Mouse (Mus musculus): ENCODE results near the gene Vmn1r115.
"Not testable (repeated sequence)": the region's sequence is repeated elsewhere in the genome, so short reads cannot be mapped to it uniquely, and the experiment has no call there.

Vmn1r115 gene

DNA sequence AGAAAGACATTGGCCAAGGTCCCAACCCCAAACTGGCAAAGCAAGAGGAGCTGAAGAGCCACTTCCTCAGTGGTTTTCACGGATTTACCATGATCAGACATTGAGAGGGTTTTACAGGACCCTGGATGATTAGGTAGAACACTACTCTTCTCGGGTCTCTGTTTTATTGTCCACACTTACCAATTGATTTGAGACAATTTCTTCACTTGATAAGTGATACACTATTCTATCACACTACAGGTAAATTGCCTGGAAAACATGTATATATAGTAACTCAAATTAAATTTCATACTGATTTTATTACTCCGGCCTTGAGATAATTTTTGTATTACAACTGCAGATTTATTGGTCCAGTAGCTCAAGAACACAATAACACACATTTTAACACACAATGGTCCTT is at the start of gene Vmn1r115:
Gene Vmn1r115 (minus strand): TSS at position 101 of the 400 bp plus-strand sequence.
- not testable (repeated sequence) for DNase-seq (ENCODE audit: low spot score)

- DNase-seq (ENCODE audit: low spot score) = not testable (repeated sequence)
Measured at GRCm38 (mm10) chr7:20884021-20884420, 39.2 kb upstream of the Vmn1r115 start, which contains the start of gene Vmn1r117. TSS of gene Vmn1r117 (minus strand) at chr7:20884121.

DNA sequence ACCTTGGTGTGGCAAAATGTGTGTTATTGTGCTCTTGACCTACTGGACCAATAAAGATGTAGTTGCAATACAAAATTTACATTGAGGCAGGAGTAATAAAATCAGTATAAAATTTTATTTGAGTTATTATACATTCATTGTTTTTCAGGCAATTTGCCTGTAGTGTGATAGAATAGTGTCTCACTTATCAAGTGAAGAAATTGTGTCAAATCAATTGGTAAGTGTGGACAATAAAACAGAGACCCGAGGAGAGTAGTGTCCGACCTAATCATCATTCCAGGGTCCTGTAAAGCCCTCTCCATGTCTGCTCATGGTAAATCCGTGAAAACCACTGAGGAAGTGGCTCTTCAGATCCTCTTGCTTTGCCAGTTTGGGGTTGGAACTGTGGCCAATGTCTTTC is 27.2 kb upstream of the Vmn1r115 start, which contains the start of gene Vmn1r116:
Gene Vmn1r116 (plus strand): TSS at position 301 of the 400 bp plus-strand sequence.
- DNase-seq (ENCODE audit: low spot score) = not testable (repeated sequence)

- DNase-seq (ENCODE audit: low spot score) = not testable (repeated sequence)
Measured at GRCm38 (mm10) chr7:20812086-20812485, 32.7 kb downstream of the Vmn1r115 start, which contains the start of gene Vmn1r114. TSS of gene Vmn1r114 (minus strand) at chr7:20812186.

Data from lung, postnatal 25 days (tissue).